Mouse (Mus musculus) heart, embryonic 11.5 days (tissue): ENCODE measurements at regions not wholly inside any gene's neighbourhood (a gene's known extent, or its start where the extent isn't known, plus 50 kb on each side); places are given as distances from the start of the nearest gene placed in this dataset.

Experiments used
- ATAC-seq: fragments of 200-750 bp; cut with Nextera tagmentation; replicated peaks from 2 replicates; pipeline ENCODE4 v1.8.0; 2017; ENCODE audit warnings: moderate library complexity; ENCODE audit not compliant: insufficient number of reproducible peaks, low FRiP score, low TSS enrichment
- H3K27ac ChIP-seq: fragments of 300-500 bp; sonication (generic); 2 replicates; pipeline ENCODE4 v1.5.1; 2014; ENCODE audit warnings: mild to moderate bottlenecking, low read depth, low read length
- H3K27me3 ChIP-seq: fragments of 300-500 bp; sonication (generic); 2 replicates; pipeline ENCODE4 v1.6.1; 2014; ENCODE audit warnings: mild to moderate bottlenecking, low read length, mixed read lengths; ENCODE audit not compliant: control insufficient read depth, insufficient read depth
- H3K36me3 ChIP-seq: fragments of 300-500 bp; sonication (generic); 2 replicates; pipeline ENCODE4 v1.6.1; 2014; ENCODE audit warnings: mild to moderate bottlenecking, low read length, moderate library complexity, mixed read lengths; ENCODE audit not compliant: control insufficient read depth, insufficient read depth
- H3K4me1 ChIP-seq: fragments of 300-500 bp; sonication (generic); 2 replicates; pipeline ENCODE4 v1.6.1; 2014; ENCODE audit warnings: low read length; ENCODE audit not compliant: control insufficient read depth, insufficient read depth
- H3K4me2 ChIP-seq: fragments of 300-500 bp; sonication (generic); 2 replicates; pipeline ENCODE4 v1.6.1; 2014; ENCODE audit warnings: mild to moderate bottlenecking, moderate library complexity
- H3K4me3 ChIP-seq: fragments of 300-500 bp; sonication (generic); 2 replicates; pipeline ENCODE4 v1.5.1; 2014; ENCODE audit warnings: low read depth, low read length
- H3K9ac ChIP-seq: fragments of 300-500 bp; sonication (generic); 2 replicates; pipeline ENCODE4 v1.6.1; 2014; ENCODE audit warnings: mild to moderate bottlenecking, low read depth, low read length, moderate library complexity
- H3K9me3 ChIP-seq: fragments of 300-500 bp; sonication (generic); replicated peaks from 2 replicates; pipeline ENCODE4 v1.6.1; 2016; ENCODE audit warnings: low read length; ENCODE audit not compliant: control insufficient read depth
- WGBS: fragments of 180-500 bp; shearing (Covaris S2); extraction: QIAGEN DNeasy Blood & Tissue Kit; methylation state at CpG from one replicate; pipeline ENCODE4 v1.1.7; 2014; ENCODE audit not compliant: insufficient replicate concordance; 5-methylcytosine and 5-hydroxymethylcytosine counted together

DNA sequence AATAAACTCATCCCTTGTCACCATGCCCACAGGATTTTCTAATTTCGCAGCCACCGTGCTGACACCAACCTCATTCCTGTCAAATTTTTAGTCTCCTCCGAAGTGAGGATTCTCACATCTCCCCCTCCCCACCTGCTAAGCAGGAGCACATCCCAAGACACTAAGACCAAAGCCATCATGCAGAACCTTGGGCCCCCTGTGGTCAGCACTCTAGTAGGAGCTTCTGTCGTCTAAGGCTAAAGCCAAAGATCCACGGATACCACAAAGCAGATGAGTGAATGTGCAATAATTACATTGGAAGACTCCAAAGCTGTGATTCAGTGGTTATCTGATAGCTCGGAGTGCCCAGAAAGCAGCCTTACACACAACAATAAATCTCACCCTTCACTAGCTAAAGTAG is 283.5 kb downstream of the Basp1 start:
- Histone ChIP-seq H3K27ac (no peak overlapping the region), H3K9me3 (no peaks in the 10 kb centered on the region), H3K27me3 (no peaks in the 10 kb centered on the region), H3K4me1 (no peaks in the 10 kb centered on the region), H3K4me2 (no peak overlapping the region), H3K4me3 (no peak overlapping the region), H3K9ac (no peak overlapping the region), H3K36me3 (no peaks in the 10 kb centered on the region)
- WGBS, result 68% methylated on average over 6 of the region's 6 CpGs
- ATAC-seq, result no peak

DNA sequence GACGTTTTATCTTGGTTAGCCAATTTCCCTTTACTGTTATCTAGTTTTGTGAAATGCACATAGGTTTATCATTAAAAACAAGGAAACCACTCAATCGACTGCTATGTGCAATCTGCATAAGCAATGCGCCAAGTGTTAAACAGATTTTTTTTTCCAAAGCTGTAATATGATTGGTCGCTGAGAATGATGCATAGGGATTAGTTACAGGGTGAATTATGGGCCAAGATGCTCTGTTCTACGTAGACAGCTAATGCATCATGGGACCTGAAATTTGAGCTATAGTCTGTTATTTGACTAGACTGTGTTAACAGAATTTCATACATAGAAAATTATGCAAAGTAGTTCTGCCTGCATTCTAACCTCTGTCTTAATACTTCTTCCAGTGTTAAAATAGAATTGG is 284.0 kb downstream of the Basp1 start:
- no peaks in the 10 kb centered on the region for H3K4me1 ChIP-seq
- H3K36me3 ChIP-seq, result no peaks in the 10 kb centered on the region
- H3K4me2 ChIP-seq, result no peak overlapping the region
- 74% methylated on average over 5 of the region's 5 CpGs for WGBS
- H3K9ac ChIP-seq, result no peak overlapping the region
- no peaks in the 10 kb centered on the region for H3K9me3 ChIP-seq
- no peak overlapping the region for H3K4me3 ChIP-seq
- no peak overlapping the region for H3K27ac ChIP-seq
- ATAC-seq, result no peak
- H3K27me3 ChIP-seq, result no peaks in the 10 kb centered on the region

DNA sequence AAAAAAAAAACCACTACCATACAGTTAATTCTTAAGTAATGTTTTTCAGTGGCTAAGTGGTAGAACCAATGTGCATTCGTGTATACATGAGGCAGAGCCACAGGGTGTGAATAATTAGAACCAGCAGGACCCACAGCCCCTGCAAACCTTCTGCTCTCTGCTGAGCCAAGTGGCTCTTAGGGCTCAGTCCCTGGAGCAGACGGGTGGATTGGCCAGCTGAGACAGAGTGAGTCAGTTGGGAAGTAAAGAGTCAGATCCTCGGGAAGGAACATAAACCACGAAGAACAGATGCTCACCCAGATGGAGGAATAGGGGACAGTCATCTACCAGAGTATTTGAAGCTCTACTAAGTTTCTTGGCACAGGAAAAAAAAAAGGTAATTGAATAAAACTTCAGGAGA is 293.1 kb downstream of the Basp1 start:
- Histone ChIP-seq H3K4me2 (no peak overlapping the region), H3K36me3 (no peaks in the 10 kb centered on the region), H3K27me3 (no peaks in the 10 kb centered on the region), H3K9ac (no peak overlapping the region), H3K4me3 (no peak overlapping the region), H3K4me1 (no peaks in the 10 kb centered on the region), H3K27ac (no peak overlapping the region), H3K9me3 (no peaks in the 10 kb centered on the region)
- no peak for ATAC-seq
- WGBS, result 49% methylated on average over 4 of the region's 4 CpGs

DNA sequence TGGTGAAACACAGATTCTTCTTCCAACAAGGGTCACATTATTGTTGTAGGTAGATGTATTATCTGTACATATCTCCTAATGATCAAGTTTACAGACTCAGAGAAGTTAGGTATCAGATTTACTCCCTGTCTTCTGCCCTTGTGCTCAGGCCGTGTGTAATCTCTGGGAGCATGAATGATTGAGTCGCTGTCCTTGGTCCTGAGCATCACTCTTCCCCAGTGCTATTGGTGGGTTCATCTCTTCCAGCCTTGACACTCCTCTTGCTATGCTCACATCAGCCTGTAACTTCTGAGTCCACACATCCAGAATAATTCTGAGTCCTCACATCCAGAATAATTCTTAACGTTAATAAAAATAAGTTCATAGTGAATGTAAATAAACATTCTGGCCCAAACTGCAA is 295.6 kb downstream of the Basp1 start:
- 27% methylated on average over 3 of the region's 3 CpGs for WGBS

DNA sequence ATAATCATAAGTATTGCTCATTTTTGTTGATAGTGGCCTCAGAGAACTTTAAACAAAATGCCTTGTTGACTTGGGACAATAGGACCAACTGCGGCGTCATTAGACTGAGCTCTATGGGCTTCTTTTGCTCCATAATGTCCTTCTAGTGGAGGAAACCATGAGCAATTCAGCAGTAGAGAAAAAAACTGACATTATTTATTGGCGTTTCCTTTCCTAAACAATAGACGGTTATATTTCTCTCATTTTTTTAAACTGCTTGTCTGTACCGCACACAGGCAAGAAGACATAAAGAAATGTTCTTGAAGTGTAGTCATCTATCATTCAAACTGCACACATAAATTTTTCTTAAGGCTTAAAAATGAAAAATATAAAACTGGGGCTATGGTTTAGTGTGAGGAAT is 310.8 kb downstream of the Basp1 start:
- Histone ChIP-seq H3K9ac (no peak overlapping the region), H3K27ac (no peak overlapping the region), H3K4me2 (no peak overlapping the region), H3K36me3 (no peaks in the 10 kb centered on the region), H3K27me3 (no peaks in the 10 kb centered on the region), H3K4me3 (no peak overlapping the region), H3K9me3 (no peaks in the 10 kb centered on the region), H3K4me1 (no peaks in the 10 kb centered on the region)
- WGBS, result 82% methylated on average over 5 of the region's 5 CpGs
- no peak for ATAC-seq

More for the DNA sequence above, 295.6 kb downstream of the Basp1 start:
- no peak overlapping the region for H3K9ac ChIP-seq
- no peak for ATAC-seq
- no peak overlapping the region for H3K4me3 ChIP-seq
- no peaks in the 10 kb centered on the region for H3K36me3 ChIP-seq
- no peak overlapping the region for H3K27ac ChIP-seq
- H3K27me3 ChIP-seq, result no peaks in the 10 kb centered on the region
- H3K4me1 ChIP-seq, result no peaks in the 10 kb centered on the region
- no peaks in the 10 kb centered on the region for H3K9me3 ChIP-seq
- no peak overlapping the region for H3K4me2 ChIP-seq

DNA sequence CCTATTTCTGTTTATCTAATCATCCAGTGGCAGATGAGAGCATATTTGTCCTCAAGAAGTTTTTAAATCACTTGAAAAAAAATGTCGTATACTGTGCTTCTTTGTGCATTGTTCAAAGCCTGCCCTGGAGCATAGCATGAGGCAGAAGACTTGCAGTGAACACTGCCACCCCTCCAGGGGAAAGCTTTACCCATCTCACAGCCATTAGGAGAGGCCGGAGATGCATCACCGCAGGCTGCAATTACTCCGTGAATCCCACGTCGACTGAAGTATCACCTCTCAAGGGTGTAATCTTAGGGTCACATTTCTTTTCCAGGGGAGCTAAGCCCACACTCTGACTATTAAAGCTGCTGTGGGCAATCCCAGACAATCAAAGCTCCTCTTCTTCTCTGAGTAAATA is 319.8 kb downstream of the Basp1 start:
- Histone ChIP-seq H3K36me3 (no peaks in the 10 kb centered on the region), H3K9me3 (no peaks in the 10 kb centered on the region), H3K4me2 (no peak overlapping the region), H3K9ac (no peak overlapping the region), H3K27me3 (no peaks in the 10 kb centered on the region), H3K27ac (no peak overlapping the region), H3K4me1 (no peaks in the 10 kb centered on the region), H3K4me3 (no peak overlapping the region)
- WGBS, result 28% methylated on average over 6 of the region's 6 CpGs
- ATAC-seq, result no peak

DNA sequence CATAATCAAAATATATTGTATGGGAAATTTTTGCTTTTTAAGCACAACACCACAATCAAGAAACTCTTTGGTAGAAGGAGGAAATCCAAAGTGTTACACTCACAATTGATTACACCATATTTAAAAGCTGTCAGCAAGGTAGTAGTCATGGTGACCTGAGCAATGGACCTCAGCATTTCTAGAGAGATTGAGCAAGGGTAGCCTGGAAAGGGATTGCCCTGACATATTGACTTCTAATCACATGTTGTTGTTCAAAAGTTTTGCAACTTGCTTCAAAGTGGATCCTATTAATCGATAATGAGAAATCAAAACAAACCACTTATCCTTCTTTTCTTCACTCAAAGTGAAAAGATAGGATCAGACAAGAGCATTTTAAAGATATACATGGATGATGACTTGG is 343.9 kb downstream of the Basp1 start:
- H3K9me3 ChIP-seq, result no peaks in the 10 kb centered on the region
- H3K27me3 ChIP-seq, result no peaks in the 10 kb centered on the region
- no peaks in the 10 kb centered on the region for H3K4me1 ChIP-seq
- H3K27ac ChIP-seq, result no peak overlapping the region
- no peak overlapping the region for H3K4me3 ChIP-seq
- H3K9ac ChIP-seq, result no peak overlapping the region
- 79% methylated on average over 1 of the region's 1 CpGs for WGBS
- no peak overlapping the region for H3K4me2 ChIP-seq
- H3K36me3 ChIP-seq, result no peaks in the 10 kb centered on the region
- no peak for ATAC-seq

DNA sequence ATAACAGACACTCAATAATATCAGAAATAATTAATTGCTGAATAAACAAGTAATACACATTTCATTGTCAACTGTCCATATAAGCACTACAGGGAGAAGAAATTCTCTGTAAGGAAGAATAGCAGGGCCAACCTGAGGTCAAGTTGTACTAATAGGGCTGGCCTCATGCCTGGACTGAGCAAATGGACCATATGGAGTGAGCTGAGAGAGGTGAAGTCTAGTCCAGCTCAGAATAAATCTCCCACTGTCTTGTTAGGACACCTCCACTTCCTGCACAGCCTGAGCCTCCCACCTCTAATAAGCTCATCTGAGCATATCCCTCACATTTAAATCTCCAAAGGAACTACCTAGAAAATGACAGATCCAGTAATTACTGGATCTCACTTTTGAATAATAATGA is 354.2 kb downstream of the Basp1 start:
- Histone ChIP-seq H3K4me1 (no peaks in the 10 kb centered on the region), H3K9me3 (no peaks in the 10 kb centered on the region), H3K9ac (no peak overlapping the region), H3K4me2 (no peak overlapping the region), H3K27ac (no peak overlapping the region), H3K4me3 (no peak overlapping the region), H3K27me3 (no peaks in the 10 kb centered on the region), H3K36me3 (no peaks in the 10 kb centered on the region)
- ATAC-seq, result no peak

DNA sequence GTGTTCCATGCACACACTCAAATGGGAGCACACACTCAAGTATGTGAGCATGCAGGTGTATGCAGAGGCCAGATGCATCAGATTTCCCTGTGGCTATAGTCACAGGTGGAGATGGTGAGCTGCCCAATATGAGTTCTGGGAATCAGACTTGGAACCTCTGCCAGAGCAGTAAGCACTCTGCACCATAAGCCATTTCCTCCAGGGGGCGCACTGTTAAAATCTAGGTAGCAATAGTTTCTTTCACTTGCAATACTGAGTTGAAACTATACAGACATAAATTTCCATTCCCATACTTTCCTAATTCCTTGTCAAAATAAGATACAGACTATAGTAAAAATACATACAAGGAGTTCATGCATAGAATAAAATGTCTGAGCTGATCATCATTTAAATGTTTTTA is 365.7 kb downstream of the Basp1 start:
- Histone ChIP-seq H3K4me1 (no peaks in the 10 kb centered on the region), H3K36me3 (no peaks in the 10 kb centered on the region), H3K27ac (no peak overlapping the region), H3K27me3 (no peaks in the 10 kb centered on the region), H3K4me3 (no peak overlapping the region), H3K9me3 (no peaks in the 10 kb centered on the region), H3K9ac (no peak overlapping the region), H3K4me2 (no peak overlapping the region)
- ATAC-seq, result no peak
- whole genome bisulfite sequencing, result 31% methylated on average over 1 of the region's 1 CpGs
